Mouse (Mus musculus) cerebellum, adult 2 months (tissue): Measurements from ENCODE around the gene Slc15a1.

Source experiments
- CTCF ChIP-seq: fragments of 200-500 bp; IDR thresholded peaks from 2 replicates; pipeline ENCODE4 v1.5.1; 2011; ENCODE audit warnings: low read depth, mild to moderate bottlenecking, control low read depth, low read length, moderate library complexity, borderline replicate concordance; ENCODE audit not compliant: insufficient read depth
- POLR2A ChIP-seq: fragments of 200-500 bp; IDR thresholded peaks from 2 replicates; pipeline ENCODE4 v1.6.1; 2011; ENCODE audit warnings: low read length, control low read depth, borderline replicate concordance; ENCODE audit not compliant: insufficient read depth

DNA sequence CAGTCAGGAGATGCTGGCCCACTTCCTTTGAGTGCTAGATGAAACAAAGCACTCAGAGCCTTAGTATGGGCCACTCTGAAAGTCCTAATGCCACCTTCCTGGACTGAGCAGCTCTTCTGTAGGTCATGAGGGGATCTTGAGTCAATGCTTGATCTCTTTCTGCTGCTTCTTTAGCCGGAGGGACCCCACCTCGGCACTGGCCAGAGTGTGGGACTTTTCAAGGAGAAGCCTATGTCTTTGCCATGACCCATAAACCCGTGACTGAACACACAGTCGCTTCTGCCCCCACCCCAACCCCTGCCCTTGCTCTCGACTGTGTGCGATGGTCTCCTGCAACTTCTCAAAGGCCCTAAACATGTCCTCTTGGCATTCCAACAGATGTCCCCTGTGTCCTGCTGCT is 52.8 kb downstream of the Slc15a1 start:
- TF ChIP-seq POLR2A (no peak), CTCF (no peak)
